Mouse (Mus musculus) layer of hippocampus, adult 2 months (tissue): ENCODE results near the gene Npepps. TPM values are rescaled to one million over a fixed set of nuclear protein-coding genes. Genes with fewer than 3 reads are reported as not detected.
"Not testable (repeated sequence)": the region's sequence is repeated elsewhere in the genome, so short reads cannot be mapped to it uniquely, and the experiment has no call there.

ENCODE experiments used
- DNase-seq, 2 experiments: peaks; one replicate each; pipeline ENCODE4 v3.0.0; 2022; ENCODE audit warnings: low spot score in 2 of 2
- H3K27ac ChIP-seq: fragments of 200-600 bp; 2 replicates; pipeline ENCODE4 v1.8.1; 2022
- H3K4me3 ChIP-seq: fragments of 200-600 bp; 2 replicates; pipeline ENCODE4 v1.8.1; 2022; ENCODE audit warnings: mild to moderate bottlenecking
- CTCF ChIP-seq: fragments of 200-600 bp; conservative IDR thresholded peaks from 2 replicates; pipeline ENCODE4 v1.8.1; 2022; ENCODE audit warnings: antibody characterized with exemption, mild to moderate bottlenecking, moderate library complexity
- total RNA-seq, 2 experiments: library from RNA; stranded (reverse); gene quantifications; 2 replicates each; pipeline ENCODE4 v1.2.3; 2021

The Npepps gene
- total RNA-seq, 2 experiments from 2014 or later, result 142 to 151 TPM

GRCm38 (mm10) chr11:97270004-97270403 lies 10.4 kb downstream of the Npepps start:
- TF ChIP-seq CTCF, result peak; percentile 50
- DNase-seq, result not testable (repeated sequence)

DNA sequence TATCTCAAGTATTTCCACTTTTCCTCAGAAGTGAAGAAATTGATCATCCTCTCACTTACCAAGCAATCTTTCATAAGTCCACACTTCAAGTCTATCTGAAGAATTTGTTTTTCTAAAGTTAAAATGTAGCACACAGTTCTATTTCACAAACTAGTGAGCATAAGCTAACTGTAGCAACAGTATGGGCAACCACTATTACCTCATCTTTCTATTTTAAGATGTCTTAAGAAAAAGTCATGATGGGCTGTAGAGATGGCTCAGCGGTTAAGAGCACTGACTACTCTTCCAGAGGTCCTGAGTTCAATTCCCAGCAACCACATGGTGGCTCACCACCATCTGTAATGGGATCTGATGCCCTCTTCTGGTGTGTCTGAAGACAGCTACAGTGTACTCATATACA lies 13.9 kb downstream of the Npepps start:
- H3K4me3 ChIP-seq, H3K27ac ChIP-seq, DNase-seq: not testable (repeated sequence)

More at GRCm38 (mm10) chr11:97270004-97270403, 10.4 kb downstream of the Npepps start:
- H3K4me3 ChIP-seq, H3K27ac ChIP-seq: not testable (repeated sequence)

GRCm38 (mm10) chr11:97249649-97250048 lies 30.8 kb downstream of the Npepps start:
- not testable (repeated sequence) for H3K4me3 ChIP-seq, H3K27ac ChIP-seq, DNase-seq
- peak; percentile 43 for TF ChIP-seq CTCF

DNA sequence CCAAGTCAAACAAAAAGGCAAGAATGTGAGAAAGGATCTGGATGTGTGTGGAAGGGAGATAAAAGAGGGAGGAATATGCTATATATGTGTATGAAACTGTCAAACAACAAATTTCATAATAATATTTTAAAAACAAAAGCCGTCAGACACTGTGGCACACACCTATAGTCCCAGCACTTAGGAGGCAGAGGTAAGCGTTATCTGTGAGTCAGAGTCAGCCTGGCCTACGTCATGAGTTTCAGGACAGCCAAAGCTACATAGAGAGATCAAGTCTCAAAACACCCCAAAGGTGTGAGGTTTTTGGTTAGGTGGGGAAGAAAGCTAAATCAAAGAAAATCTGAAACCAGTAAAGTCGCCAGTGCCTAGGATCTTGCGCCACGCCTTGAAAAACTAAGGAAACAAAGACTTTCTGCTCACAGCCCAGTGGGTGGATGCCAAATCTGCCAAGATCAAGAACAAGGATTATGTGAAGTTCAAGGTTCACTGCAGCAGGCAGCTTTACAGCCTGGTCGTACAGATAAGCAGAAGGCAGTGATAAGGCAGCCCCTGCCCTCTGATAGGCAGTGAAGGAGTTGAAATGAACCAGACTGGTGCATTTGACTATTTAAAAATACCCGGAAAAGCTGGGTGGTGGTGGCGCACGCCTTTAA lies 33.8 kb downstream of the Npepps start:
- TF ChIP-seq CTCF, result no peak
- H3K4me3 ChIP-seq, result no peak overlapping the region
- no peak overlapping the region for H3K27ac ChIP-seq
- DNase-seq, result no peak

DNA sequence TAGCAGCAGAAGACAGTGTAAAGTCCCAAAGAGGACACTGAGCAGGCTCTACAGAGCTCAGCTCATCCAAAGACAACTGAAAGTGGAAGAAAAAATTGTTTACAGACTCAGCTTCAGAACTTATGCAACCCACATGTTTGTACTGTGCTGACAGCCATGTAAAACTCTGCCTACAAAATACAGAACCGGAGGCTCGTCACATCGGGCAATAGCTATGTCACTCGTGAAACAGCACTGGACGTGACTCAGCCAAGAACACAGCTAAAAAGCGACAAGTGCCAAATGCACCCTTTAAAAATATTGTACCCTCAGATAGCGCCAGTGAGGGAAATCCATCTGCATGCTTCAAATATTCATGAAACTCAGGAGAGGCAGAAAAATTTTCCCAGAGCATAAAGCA lies 39.1 kb downstream of the Npepps start:
- Histone ChIP-seq H3K27ac (peak overlapping the region; percentile 40), H3K4me3 (no peak overlapping the region)
- no peak for TF ChIP-seq CTCF
- DNase-seq, result peak; percentile 18 to 50

- no peak for TF ChIP-seq CTCF
- Histone ChIP-seq H3K27ac (no peak overlapping the region), H3K4me3 (no peak overlapping the region)
- DNase-seq, result no peak
These were observed 42.5 kb downstream of the Npepps start for GRCm38 (mm10) chr11:97237976-97238375.

DNA sequence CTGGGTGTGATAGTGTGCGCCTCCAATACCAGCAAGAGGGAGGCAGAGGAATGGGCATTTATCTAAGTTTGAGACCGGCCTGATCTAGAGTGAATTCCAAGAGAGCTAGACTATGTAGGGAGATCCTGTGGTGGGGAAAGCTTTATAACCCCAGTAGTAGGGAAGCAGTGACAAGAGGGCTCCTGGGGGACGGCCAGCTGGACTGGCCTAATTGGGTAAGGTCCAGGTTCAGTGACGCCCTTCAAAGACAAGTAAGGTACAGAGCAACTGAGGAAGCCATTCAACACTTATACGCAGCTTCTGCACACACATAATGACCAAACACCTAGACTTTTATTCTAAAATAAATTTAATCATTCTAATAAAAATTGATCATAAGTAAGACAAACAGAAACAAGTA lies 48.0 kb downstream of the Npepps start:
- no peak overlapping the region for H3K4me3 ChIP-seq
- DNase-seq, result no peak
- H3K27ac ChIP-seq, result no peak overlapping the region
- no peak for TF ChIP-seq CTCF

DNA sequence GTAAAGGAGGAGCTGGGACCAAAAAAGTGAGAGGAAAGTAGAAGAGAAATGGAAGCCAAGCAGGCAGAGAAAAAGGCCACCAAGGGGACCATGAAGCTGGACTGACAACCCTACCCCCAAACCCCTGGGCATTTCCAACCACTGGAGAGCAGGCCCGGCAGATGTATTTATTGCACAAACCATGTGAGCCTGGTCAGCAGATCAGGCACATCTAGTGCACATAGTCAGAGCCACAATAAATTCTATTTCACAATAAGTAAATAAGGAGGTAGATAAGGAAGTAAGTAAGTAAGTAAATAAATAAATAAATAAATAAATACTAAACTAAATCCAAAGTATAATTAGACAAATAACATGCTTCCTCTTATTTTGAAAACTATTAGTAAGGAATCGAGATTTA lies 51.0 kb downstream of the Npepps start:
- TF ChIP-seq CTCF, result no peak
- DNase-seq, result no peak
- Histone ChIP-seq H3K4me3 (no peak overlapping the region), H3K27ac (no peak overlapping the region)

- no peak for TF ChIP-seq CTCF
- Histone ChIP-seq H3K27ac (no peak overlapping the region), H3K4me3 (no peak overlapping the region)
- no peak for DNase-seq
These were observed 51.5 kb downstream of the Npepps start for GRCm38 (mm10) chr11:97228985-97229384.

- no peak overlapping the region for H3K27ac ChIP-seq
- no peak for DNase-seq
- TF ChIP-seq CTCF, result no peak
- no peak overlapping the region for H3K4me3 ChIP-seq
These were observed 54.3 kb downstream of the Npepps start for GRCm38 (mm10) chr11:97226131-97226530.

- H3K27ac ChIP-seq, result no peak overlapping the region
- TF ChIP-seq CTCF, result no peak
- DNase-seq, result no peak
- H3K4me3 ChIP-seq, result no peak overlapping the region
These were observed 57.0 kb downstream of the Npepps start for GRCm38 (mm10) chr11:97223485-97223884.

GRCm38 (mm10) chr11:97221611-97222010 lies 58.8 kb downstream of the Npepps start:
- DNase-seq, result no peak
- no peak overlapping the region for H3K4me3 ChIP-seq
- TF ChIP-seq CTCF, result no peak
- no peak overlapping the region for H3K27ac ChIP-seq

DNA sequence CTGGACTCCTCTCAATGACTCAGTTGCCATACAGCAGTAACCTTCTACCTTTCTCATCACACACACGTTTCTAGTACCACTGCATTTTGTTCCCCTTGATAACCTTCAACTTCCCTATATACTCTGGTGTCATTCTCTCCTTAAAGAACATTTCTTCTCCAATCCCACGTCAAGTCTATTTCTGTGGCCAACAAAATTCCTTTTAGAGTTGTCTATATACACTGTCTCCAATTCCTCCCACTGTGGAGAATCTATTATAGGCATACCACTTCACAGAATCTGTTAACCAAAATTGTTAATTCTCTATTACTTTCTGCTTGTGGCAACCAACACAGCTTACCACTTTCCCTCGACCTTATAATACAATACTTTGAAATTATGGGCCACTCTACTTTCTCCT lies 60.2 kb downstream of the Npepps start:
- Histone ChIP-seq H3K27ac (no peak overlapping the region), H3K4me3 (no peak overlapping the region)
- DNase-seq, result no peak
- no peak for TF ChIP-seq CTCF

- no peak overlapping the region for H3K4me3 ChIP-seq
These were observed 66.0 kb downstream of the Npepps start for GRCm38 (mm10) chr11:97214411-97214810.

More at GRCm38 (mm10) chr11:97214411-97214810, 66.0 kb downstream of the Npepps start:
- TF ChIP-seq CTCF, result no peak
- no peak for DNase-seq
- H3K27ac ChIP-seq, result no peak overlapping the region
